Mouse (Mus musculus) limb, embryonic 14.5 days (tissue): Measurements from ENCODE around the gene Mia. TPM values are rescaled to one million over a fixed set of nuclear protein-coding genes. Genes with fewer than 3 reads are reported as not detected.

Experiments
- ATAC-seq: fragments of 200-750 bp; cut with Nextera tagmentation; 2 replicates; pipeline ENCODE4 v1.8.0; 2017; ENCODE audit warnings: low read depth, moderate number of reproducible peaks, moderate TSS enrichment; ENCODE audit not compliant: low FRiP score
- DNase-seq: peaks from one replicate; pipeline ENCODE4 v3.0.0-alpha.2; 2015; ENCODE audit warnings: low spot score
- H3K27ac ChIP-seq: fragments of 300-500 bp; sonication (generic); replicated peaks from 2 replicates; pipeline ENCODE4 v1.5.1; 2014; ENCODE audit warnings: low read depth, mild to moderate bottlenecking, low read length, moderate library complexity, mixed read lengths
- H3K27me3 ChIP-seq: fragments of 300-500 bp; sonication (generic); 2 replicates; pipeline ENCODE4 v1.6.1; 2014; ENCODE audit warnings: low read length, mixed read lengths; ENCODE audit not compliant: control insufficient read depth, insufficient read depth
- H3K36me3 ChIP-seq: fragments of 300-500 bp; sonication (generic); 2 replicates; pipeline ENCODE4 v1.6.1; 2014; ENCODE audit warnings: mild to moderate bottlenecking, low read length, moderate library complexity, mixed read lengths; ENCODE audit not compliant: control insufficient read depth, insufficient read depth
- H3K4me1 ChIP-seq: fragments of 300-500 bp; sonication (generic); 2 replicates; pipeline ENCODE4 v1.6.1; 2014; ENCODE audit warnings: antibody characterized with exemption, low read length, mixed read lengths; ENCODE audit not compliant: control insufficient read depth, insufficient read depth
- H3K4me2 ChIP-seq: fragments of 300-500 bp; sonication (generic); replicated peaks from 2 replicates; pipeline ENCODE4 v1.6.1; 2014; ENCODE audit warnings: low read depth, mild to moderate bottlenecking, low read length, moderate library complexity; ENCODE audit not compliant: severe bottlenecking
- H3K4me3 ChIP-seq: fragments of 300-500 bp; sonication (generic); replicated peaks from 2 replicates; pipeline ENCODE4 v1.5.1; 2014; ENCODE audit warnings: low read length
- H3K9ac ChIP-seq: fragments of 300-500 bp; sonication (generic); 2 replicates; pipeline ENCODE4 v1.6.1; 2014; ENCODE audit warnings: mild to moderate bottlenecking, low read depth, low read length, moderate library complexity; ENCODE audit not compliant: severe bottlenecking
- H3K9me3 ChIP-seq: fragments of 300-500 bp; sonication (generic); 2 replicates; pipeline ENCODE4 v1.6.1; 2016; ENCODE audit warnings: low read length; ENCODE audit not compliant: control insufficient read depth
- POLR2A ChIP-seq: fragments of 200-500 bp; IDR thresholded peaks from 2 replicates; pipeline ENCODE4 v1.8.0; 2012; ENCODE audit warnings: inconsistent platforms, mild to moderate bottlenecking, moderate library complexity, borderline replicate concordance; ENCODE audit not compliant: insufficient read depth, insufficient read length; ENCODE audit errors: extremely low read depth
- WGBS: fragments of 180-500 bp; shearing (Covaris S2); extraction: QIAGEN DNeasy Blood & Tissue Kit; methylation state at CpG from one replicate; pipeline ENCODE4 v1.1.7; 2014; 5-methylcytosine and 5-hydroxymethylcytosine counted together
- polyA plus RNA-seq, 2 experiments: library from polyadenylated mRNA; depleted of rRNA in 1 of 2; stranded (reverse) in 1 of 2; unstranded in 1 of 2; fragments of >200 nt; fragmentation: Nextera tagmentation in 1 of 2; extraction: Ambion mirVana in 1 of 2; gene quantifications; 2 replicates each; pipeline versions ENCODE4 v1.2.1 to v1.2.3; 2012 to 2014

Mia gene
- polyA plus RNA-seq, 2 experiments: 156 to 193 TPM

- ATAC-seq (no peak), DNase-seq (no peak)
- Histone ChIP-seq H3K36me3 (no peaks in the 10 kb centered on the region), H3K4me2 (no peak overlapping the region), H3K4me1 (no peaks in the 10 kb centered on the region), H3K27me3 (no peaks in the 10 kb centered on the region), H3K9me3 (0 out of 2 replicates have a peak, but pooled peaks cover 6% of the 10 kb centered on the region), H3K27ac (no peak overlapping the region), H3K9ac (no peak overlapping the region), H3K4me3 (no peak overlapping the region)
- 46% methylated on average over 8 of the region's 8 CpGs for WGBS
- TF ChIP-seq POLR2A: no peak
Observed at GRCm38 (mm10) chr7:27136410-27136996, 44.5 kb downstream of the Mia start.

- Histone ChIP-seq H3K9me3 (no peaks in the 10 kb centered on the region), H3K4me2 (no peak overlapping the region), H3K9ac (no peak overlapping the region), H3K36me3 (no peaks in the 10 kb centered on the region), H3K4me3 (no peak overlapping the region), H3K4me1 (no peaks in the 10 kb centered on the region), H3K27me3 (no peaks in the 10 kb centered on the region), H3K27ac (no peak overlapping the region)
- no peak for DNase-seq
- 79% methylated on average over 4 of the region's 4 CpGs for WGBS
- ATAC-seq: no peak
- no peak for TF ChIP-seq POLR2A
Observed at GRCm38 (mm10) chr7:27133757-27134156, 47.2 kb downstream of the Mia start.

GRCm38 (mm10) chr7:27133156-27133555 is 47.8 kb downstream of the Mia start:
- ATAC-seq (peak; percentile 11; the same call in 1 of the 2 replicates), DNase-seq (no peak)
- Histone ChIP-seq H3K36me3 (no peaks in the 10 kb centered on the region), H3K4me1 (no peaks in the 10 kb centered on the region), H3K9me3 (no peaks in the 10 kb centered on the region), H3K27ac (no peak overlapping the region), H3K27me3 (no peaks in the 10 kb centered on the region), H3K4me3 (no peak overlapping the region), H3K9ac (no peak overlapping the region), H3K4me2 (no peak overlapping the region)
- 66% methylated on average over 12 of the region's 12 CpGs for WGBS
- no peak for TF ChIP-seq POLR2A

GRCm38 (mm10) chr7:27132588-27132987 is 48.4 kb downstream of the Mia start:
- H3K4me2 ChIP-seq: peak overlapping the region; percentile 25; the same call in 1 of the 2 replicates

GRCm38 (mm10) chr7:27131387-27131786 is 49.6 kb downstream of the Mia start:
- no peak for TF ChIP-seq POLR2A
- Histone ChIP-seq H3K27me3 (no peaks in the 10 kb centered on the region), H3K9ac (no peak overlapping the region), H3K36me3 (no peaks in the 10 kb centered on the region), H3K9me3 (no peaks in the 10 kb centered on the region), H3K4me3 (no peak overlapping the region), H3K4me1 (no peaks in the 10 kb centered on the region), H3K27ac (no peak overlapping the region), H3K4me2 (no peak overlapping the region)
- DNase-seq (no peak), ATAC-seq (no peak)
- WGBS: 70% methylated on average over 2 of the region's 2 CpGs

More at GRCm38 (mm10) chr7:27132588-27132987, 48.4 kb downstream of the Mia start:
- Histone ChIP-seq H3K4me1 (no peaks in the 10 kb centered on the region), H3K27ac (no peak overlapping the region), H3K36me3 (no peaks in the 10 kb centered on the region), H3K4me3 (no peak overlapping the region), H3K9ac (no peak overlapping the region), H3K9me3 (no peaks in the 10 kb centered on the region), H3K27me3 (no peaks in the 10 kb centered on the region)
- peak; percentile 83 for DNase-seq
- 9% methylated on average over 10 of the region's 10 CpGs for WGBS
- ATAC-seq: 0 out of 2 replicates have a peak, but pooled peaks have one; percentile 23
- no peak for TF ChIP-seq POLR2A
